Mouse (Mus musculus): ENCODE results near the gene Slc37a4. TPM values are rescaled to one million over a fixed set of nuclear protein-coding genes. Genes with fewer than 3 reads are reported as not detected.

The Slc37a4 gene
- polyA plus RNA-seq (2014; fragmentation: Nextera tagmentation; extraction: Ambion mirVana), result 27.9 and 31.5 TPM in 2 replicates

DNA sequence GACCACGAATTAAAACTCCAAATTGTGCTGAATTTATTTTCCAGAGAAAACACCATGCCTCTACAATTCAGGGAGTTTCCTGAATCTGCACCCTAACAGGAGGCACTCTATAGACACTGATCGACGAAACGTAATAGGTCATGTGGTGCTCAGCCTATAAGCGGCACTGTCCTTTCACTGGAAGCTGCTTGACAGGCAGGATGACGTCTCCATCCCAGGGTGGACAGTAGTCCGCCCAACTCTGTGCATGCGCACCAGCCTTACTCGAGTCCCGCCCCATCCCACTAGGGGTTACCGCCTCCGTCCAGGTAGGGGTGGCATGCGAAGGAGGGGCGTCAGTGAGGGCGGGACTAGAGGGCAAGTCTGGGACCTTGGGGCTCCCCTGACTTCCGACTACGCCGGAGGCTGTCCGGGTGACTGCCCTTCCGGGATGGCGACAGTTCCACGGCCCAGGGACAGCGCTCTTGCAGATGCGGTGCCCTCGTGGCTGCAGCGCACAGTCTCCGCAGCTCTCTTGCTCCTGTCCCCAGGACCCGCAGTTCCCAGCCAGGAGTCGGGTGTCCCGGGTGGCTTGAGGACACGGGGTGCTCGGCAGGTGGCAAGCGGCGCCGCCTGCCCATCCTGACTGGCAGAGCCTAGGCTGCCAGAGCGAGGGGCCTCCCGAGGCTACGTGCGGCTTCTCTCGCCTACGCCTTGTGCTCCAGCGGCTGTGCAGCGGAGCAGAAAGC is at the start of gene Slc37a4:
Slc37a4 (plus strand) TSS at position 169 of the 728 bp plus-strand sequence.
- H3K36me3 ChIP-seq (ENCODE audit: control insufficient read depth, insufficient read depth, low read length), result no peaks in the 10 kb centered on the region
- ATAC-seq (ENCODE audit: low FRiP score), result peak; percentile 99
- H3K4me3 ChIP-seq (ENCODE audit: low read depth, low read length), result peak within 1 kb of the TSS; percentile 79
- H3K9ac ChIP-seq (ENCODE audit: low read depth, low read length), result peak within 1 kb of the TSS; percentile 80
- H3K27me3 ChIP-seq (ENCODE audit: control insufficient read depth, insufficient read depth, low read length), result no peaks in the 10 kb centered on the region
- WGBS, result under 1% methylated on average over 43 of the region's 43 CpGs
- peaks cover 3% of the 10 kb centered on the region; the same call in 1 of the 2 replicates for H3K4me1 ChIP-seq (replicated peaks; ENCODE audit: control insufficient read depth, insufficient read depth, low read length)
- peak; percentile 86 for DNase-seq (ENCODE audit: low spot score)
- H3K4me2 ChIP-seq (replicated peaks; ENCODE audit: low read depth, low read length), result peak within 1 kb of the TSS; percentile 95
- H3K9me3 ChIP-seq (ENCODE audit: control insufficient read depth, low read length), result no peaks in the 10 kb centered on the region
- peak within 1 kb of the TSS; percentile 77 for H3K27ac ChIP-seq (ENCODE audit: low read depth, low read length)

DNA sequence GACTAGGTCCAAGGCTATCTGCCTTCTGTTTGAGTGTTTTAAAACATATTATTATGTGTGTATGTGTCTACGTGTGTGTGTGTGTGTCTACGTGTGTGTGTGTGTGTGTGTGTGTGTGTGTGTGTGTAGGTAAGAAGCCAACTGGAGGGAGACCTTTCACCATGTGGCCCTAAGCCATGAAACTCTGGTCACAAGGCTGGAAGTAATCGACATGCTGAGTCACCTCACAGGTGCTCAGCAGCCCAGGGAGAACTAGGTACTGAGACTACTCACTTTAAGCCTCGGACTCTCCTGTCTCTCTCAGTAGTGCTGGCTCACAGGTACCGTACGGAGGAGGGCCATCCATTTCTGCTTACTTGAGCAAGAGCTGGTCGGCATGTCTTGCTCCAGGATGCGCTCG is 49.5 kb upstream of the Slc37a4 start:
- no peak overlapping the region for H3K4me3 ChIP-seq (ENCODE audit: low read depth, low read length)
- no peak overlapping the region for H3K9ac ChIP-seq (ENCODE audit: low read depth, low read length)
- H3K4me1 ChIP-seq (replicated peaks; ENCODE audit: control insufficient read depth, insufficient read depth, low read length), result peaks cover 4% of the 10 kb centered on the region; the same call in 1 of the 2 replicates
- no peaks in the 10 kb centered on the region for H3K9me3 ChIP-seq (ENCODE audit: control insufficient read depth, low read length)
- peaks cover 16% of the 10 kb centered on the region for H3K36me3 ChIP-seq (ENCODE audit: control insufficient read depth, insufficient read depth, low read length)
- ATAC-seq (ENCODE audit: low FRiP score), result no peak
- no peak overlapping the region for H3K27ac ChIP-seq (ENCODE audit: low read depth, low read length)
- 94% methylated on average over 9 of the region's 9 CpGs for WGBS
- no peak overlapping the region for H3K4me2 ChIP-seq (replicated peaks; ENCODE audit: low read depth, low read length)
- DNase-seq (ENCODE audit: low spot score), result no peak
- no peaks in the 10 kb centered on the region for H3K27me3 ChIP-seq (ENCODE audit: control insufficient read depth, insufficient read depth, low read length)

DNA sequence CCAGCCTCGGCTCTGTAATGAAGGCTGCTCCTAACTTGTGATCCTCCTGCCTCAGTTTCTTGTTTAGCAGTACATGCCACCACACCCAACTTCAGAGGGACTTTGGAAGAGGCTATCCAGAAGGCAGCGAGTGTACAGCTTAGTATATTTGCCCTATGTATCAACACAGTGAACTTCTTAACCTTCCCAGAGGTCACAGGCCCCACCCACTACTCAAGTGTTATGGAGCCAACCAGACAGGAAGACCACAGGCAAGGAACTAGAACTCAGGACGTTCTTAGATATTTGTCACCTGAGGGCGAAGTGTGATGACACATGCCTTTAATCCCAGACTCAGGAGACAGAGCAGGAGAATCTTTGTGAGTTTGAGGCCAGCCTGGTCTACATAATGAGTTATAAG is 49.0 kb upstream of the Slc37a4 start:
- no peak for DNase-seq (ENCODE audit: low spot score)
- Histone ChIP-seq H3K9me3 (ENCODE audit: control insufficient read depth, low read length) (no peaks in the 10 kb centered on the region), H3K36me3 (ENCODE audit: control insufficient read depth, insufficient read depth, low read length) (peaks cover 17% of the 10 kb centered on the region), H3K27ac (ENCODE audit: low read depth, low read length) (no peak overlapping the region), H3K27me3 (ENCODE audit: control insufficient read depth, insufficient read depth, low read length) (no peaks in the 10 kb centered on the region), H3K4me3 (ENCODE audit: low read depth, low read length) (no peak overlapping the region), H3K4me1 (replicated peaks; ENCODE audit: control insufficient read depth, insufficient read depth, low read length) (peaks cover 4% of the 10 kb centered on the region; the same call in 1 of the 2 replicates), H3K4me2 (replicated peaks; ENCODE audit: low read depth, low read length) (no peak overlapping the region), H3K9ac (ENCODE audit: low read depth, low read length) (no peak overlapping the region)
- WGBS, result 93% methylated on average over 4 of the region's 4 CpGs
- no peak for ATAC-seq (ENCODE audit: low FRiP score)

DNA sequence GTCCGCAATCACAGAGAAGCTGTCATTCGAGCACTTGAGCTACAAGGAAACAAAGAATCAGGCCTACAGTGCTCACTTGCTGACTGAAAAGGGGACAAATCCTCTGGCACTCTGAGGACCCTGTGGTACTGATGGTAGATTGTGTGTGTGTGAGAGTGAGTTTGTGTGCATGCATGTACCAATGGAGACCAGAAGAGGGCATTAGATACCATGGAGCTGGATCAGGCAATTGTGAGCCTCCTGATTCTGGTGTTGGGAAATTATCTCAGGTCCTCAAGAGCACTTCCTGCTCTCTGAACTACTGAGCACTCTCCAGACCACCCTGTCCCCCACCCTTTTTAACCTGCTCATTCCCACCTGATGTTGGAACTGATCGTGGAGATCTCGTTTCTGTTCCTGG is 48.1 kb upstream of the Slc37a4 start:
- no peaks in the 10 kb centered on the region for H3K9me3 ChIP-seq (ENCODE audit: control insufficient read depth, low read length)
- ATAC-seq (ENCODE audit: low FRiP score) (no peak), DNase-seq (ENCODE audit: low spot score) (no peak)
- no peak overlapping the region for H3K4me3 ChIP-seq (ENCODE audit: low read depth, low read length)
- over 99% methylated on average over 4 of the region's 4 CpGs for WGBS
- peaks cover 24% of the 10 kb centered on the region for H3K36me3 ChIP-seq (ENCODE audit: control insufficient read depth, insufficient read depth, low read length)
- H3K4me2 ChIP-seq (replicated peaks; ENCODE audit: low read depth, low read length), result no peak overlapping the region
- H3K27ac ChIP-seq (ENCODE audit: low read depth, low read length), result no peak overlapping the region
- H3K27me3 ChIP-seq (ENCODE audit: control insufficient read depth, insufficient read depth, low read length), result no peaks in the 10 kb centered on the region
- no peak overlapping the region for H3K9ac ChIP-seq (ENCODE audit: low read depth, low read length)
- no peaks in the 10 kb centered on the region for H3K4me1 ChIP-seq (replicated peaks; ENCODE audit: control insufficient read depth, insufficient read depth, low read length)

DNA sequence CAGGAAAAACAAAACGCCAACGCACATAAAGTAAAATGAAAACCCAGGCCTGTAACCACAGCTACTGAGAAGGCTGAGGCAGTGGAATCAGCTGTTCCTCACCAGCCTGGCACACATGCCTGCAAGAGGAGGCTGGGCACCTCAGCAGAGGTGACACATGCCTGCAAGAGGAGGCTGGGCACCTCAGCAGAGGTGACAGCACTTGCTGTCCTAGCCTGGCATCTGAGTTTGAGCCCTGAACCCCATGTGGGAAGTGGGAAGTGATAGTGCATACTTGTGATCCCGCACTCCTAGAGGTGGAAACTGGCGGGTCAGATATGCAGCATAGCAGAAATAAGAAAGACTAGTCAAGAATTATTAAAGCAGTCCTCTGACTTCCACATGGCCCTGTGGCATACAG is 45.3 kb upstream of the Slc37a4 start:
- H3K4me3 ChIP-seq (ENCODE audit: low read depth, low read length), result no peak overlapping the region
- ATAC-seq (ENCODE audit: low FRiP score), result no peak
- H3K27ac ChIP-seq (ENCODE audit: low read depth, low read length), result no peak overlapping the region
- peaks cover 34% of the 10 kb centered on the region for H3K36me3 ChIP-seq (ENCODE audit: control insufficient read depth, insufficient read depth, low read length)
- H3K27me3 ChIP-seq (ENCODE audit: control insufficient read depth, insufficient read depth, low read length), result no peaks in the 10 kb centered on the region
- H3K4me2 ChIP-seq (replicated peaks; ENCODE audit: low read depth, low read length), result no peak overlapping the region
- no peak overlapping the region for H3K9ac ChIP-seq (ENCODE audit: low read depth, low read length)
- 92% methylated on average over 4 of the region's 4 CpGs for WGBS
- no peaks in the 10 kb centered on the region for H3K9me3 ChIP-seq (ENCODE audit: control insufficient read depth, low read length)
- H3K4me1 ChIP-seq (replicated peaks; ENCODE audit: control insufficient read depth, insufficient read depth, low read length), result no peaks in the 10 kb centered on the region
- no peak for DNase-seq (ENCODE audit: low spot score)

DNA sequence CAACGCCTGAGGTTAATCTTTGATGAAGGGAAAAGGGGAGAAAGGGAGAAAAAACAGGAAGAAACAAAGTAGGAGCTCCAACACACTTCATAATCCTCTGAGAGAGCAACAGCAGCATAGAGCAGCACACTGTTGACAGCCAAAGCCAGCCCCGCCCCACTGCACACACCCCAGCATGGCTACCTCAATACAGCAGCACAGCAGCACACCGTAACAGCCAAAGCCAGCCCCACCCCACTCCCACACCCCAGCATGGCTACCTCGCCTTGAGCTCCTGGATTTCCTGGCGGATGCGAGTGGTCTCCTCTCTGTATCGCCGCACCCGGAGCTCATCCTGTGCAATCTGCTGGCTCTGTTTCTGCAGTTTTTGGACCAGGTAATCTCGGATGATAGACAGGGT is 44.3 kb upstream of the Slc37a4 start:
- Histone ChIP-seq H3K27me3 (ENCODE audit: control insufficient read depth, insufficient read depth, low read length) (no peaks in the 10 kb centered on the region), H3K9ac (ENCODE audit: low read depth, low read length) (no peak overlapping the region), H3K27ac (ENCODE audit: low read depth, low read length) (no peak overlapping the region), H3K4me3 (ENCODE audit: low read depth, low read length) (no peak overlapping the region), H3K4me2 (replicated peaks; ENCODE audit: low read depth, low read length) (no peak overlapping the region), H3K4me1 (replicated peaks; ENCODE audit: control insufficient read depth, insufficient read depth, low read length) (no peaks in the 10 kb centered on the region), H3K9me3 (ENCODE audit: control insufficient read depth, low read length) (no peaks in the 10 kb centered on the region), H3K36me3 (ENCODE audit: control insufficient read depth, insufficient read depth, low read length) (peaks cover 35% of the 10 kb centered on the region)
- ATAC-seq (ENCODE audit: low FRiP score), result no peak
- WGBS, result 93% methylated on average over 10 of the region's 10 CpGs
- no peak for DNase-seq (ENCODE audit: low spot score)

DNA sequence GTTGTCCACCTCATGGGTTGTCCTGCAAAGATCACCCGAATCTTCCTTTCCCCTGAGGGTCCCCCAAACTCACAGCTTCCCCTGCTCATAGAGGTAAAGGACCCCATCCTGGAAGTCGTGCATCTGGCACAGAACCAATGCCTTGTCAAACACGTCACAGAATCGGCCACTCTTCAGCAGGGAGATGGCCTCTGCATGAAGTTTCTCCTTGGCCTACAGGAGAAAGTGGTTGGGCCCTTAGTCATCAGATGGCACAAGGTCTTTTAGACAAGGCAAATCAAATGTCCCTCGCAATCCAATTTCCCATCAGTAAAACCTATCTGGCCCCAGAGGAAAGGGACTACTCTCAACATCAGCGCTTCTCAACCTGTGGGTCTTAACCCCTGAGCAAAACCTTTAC is 43.5 kb upstream of the Slc37a4 start:
- ATAC-seq (ENCODE audit: low FRiP score) (no peak), DNase-seq (ENCODE audit: low spot score) (no peak)
- Histone ChIP-seq H3K4me1 (replicated peaks; ENCODE audit: control insufficient read depth, insufficient read depth, low read length) (no peaks in the 10 kb centered on the region), H3K27ac (ENCODE audit: low read depth, low read length) (no peak overlapping the region), H3K9ac (ENCODE audit: low read depth, low read length) (no peak overlapping the region), H3K9me3 (ENCODE audit: control insufficient read depth, low read length) (no peaks in the 10 kb centered on the region), H3K36me3 (ENCODE audit: control insufficient read depth, insufficient read depth, low read length) (peaks cover 38% of the 10 kb centered on the region), H3K4me3 (ENCODE audit: low read depth, low read length) (no peak overlapping the region), H3K4me2 (replicated peaks; ENCODE audit: low read depth, low read length) (no peak overlapping the region), H3K27me3 (ENCODE audit: control insufficient read depth, insufficient read depth, low read length) (no peaks in the 10 kb centered on the region)
- WGBS, result 95% methylated on average over 6 of the region's 6 CpGs

DNA sequence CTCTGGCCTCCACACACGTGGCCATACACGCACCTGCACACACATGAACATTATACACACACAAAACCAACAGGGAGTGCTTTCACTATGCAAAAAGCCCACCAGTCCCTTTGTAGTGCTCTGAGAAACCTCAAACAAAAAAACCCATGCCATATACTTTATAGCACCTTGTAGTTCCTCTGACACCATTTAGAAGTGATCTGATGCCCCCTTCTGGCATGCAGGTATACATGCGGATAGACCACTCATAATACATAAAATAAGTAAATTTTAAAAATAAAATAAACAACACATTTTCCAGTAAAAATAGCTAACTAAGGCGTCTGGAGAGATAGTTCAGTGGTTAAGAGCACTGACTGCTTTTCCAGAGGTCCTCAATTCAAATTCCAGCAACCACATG is 39.4 kb upstream of the Slc37a4 start:
- Histone ChIP-seq H3K4me1 (replicated peaks; ENCODE audit: control insufficient read depth, insufficient read depth, low read length) (no peaks in the 10 kb centered on the region), H3K27ac (ENCODE audit: low read depth, low read length) (no peak overlapping the region), H3K27me3 (ENCODE audit: control insufficient read depth, insufficient read depth, low read length) (no peaks in the 10 kb centered on the region), H3K4me2 (replicated peaks; ENCODE audit: low read depth, low read length) (no peak overlapping the region), H3K9me3 (ENCODE audit: control insufficient read depth, low read length) (no peaks in the 10 kb centered on the region), H3K36me3 (ENCODE audit: control insufficient read depth, insufficient read depth, low read length) (peaks cover 30% of the 10 kb centered on the region), H3K9ac (ENCODE audit: low read depth, low read length) (no peak overlapping the region), H3K4me3 (ENCODE audit: low read depth, low read length) (no peak overlapping the region)
- ATAC-seq (ENCODE audit: low FRiP score) (no peak), DNase-seq (ENCODE audit: low spot score) (peak; percentile 31)
- WGBS, result 72% methylated on average over 4 of the region's 4 CpGs
